Mouse (Mus musculus): ENCODE data around the gene Drd2.

- TF ChIP-seq CTCF (IDR thresholded peaks at IDR 0.05; ENCODE audit: borderline replicate concordance, insufficient read depth, low read length) (no peak), POLR2A (IDR thresholded peaks at IDR 0.05; ENCODE audit: low read depth, low read length) (no peak)
These were observed 43.6 kb downstream of the Drd2 start for GRCm38 (mm10) chr9:49384041-49384440.
